Mouse (Mus musculus): Measurements from ENCODE around the gene Gab2. TPM values are rescaled to one million over a fixed set of nuclear protein-coding genes. Genes with fewer than 3 reads are reported as not detected.

The Gab2 gene
- polyA plus RNA-seq, 1 experiment from 2014 or later: 7.6 TPM

DNA sequence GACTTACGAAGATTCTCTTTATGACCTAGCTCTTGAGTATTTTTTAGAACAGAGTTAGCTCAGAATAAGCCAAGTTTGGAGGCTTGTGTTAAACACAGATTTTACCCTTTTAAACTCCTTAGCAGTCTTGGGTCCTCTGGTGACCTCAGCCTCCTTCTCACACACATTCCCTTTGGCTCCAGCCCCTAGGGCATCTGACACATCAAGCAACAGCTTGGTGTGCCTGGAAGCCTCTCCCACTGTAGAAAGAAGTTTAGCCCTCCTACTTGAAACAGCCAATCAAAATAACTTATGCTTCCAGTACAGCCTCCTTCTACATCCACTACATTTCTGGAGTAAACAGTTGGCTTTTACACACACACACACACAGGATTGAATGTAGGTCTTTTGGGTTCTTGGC is 2.8 kb downstream of the Gab2 start:
- H3K4me2 ChIP-seq (ENCODE audit: low read depth, low read length): no peak overlapping the region
- H3K4me1 ChIP-seq (ENCODE audit: control insufficient read depth, insufficient read depth, low read length): peaks cover 4% of the 10 kb centered on the region; the same call in 1 of the 2 replicates
- 93% methylated on average over 1 of the region's 1 CpGs for WGBS
- no peak overlapping the region for H3K4me3 ChIP-seq (ENCODE audit: low read depth, low read length)
- ATAC-seq (ENCODE audit: low read depth): no peak
- H3K27ac ChIP-seq (replicated peaks; ENCODE audit: low read depth, low read length): no peak overlapping the region
- no peak overlapping the region for H3K9ac ChIP-seq (ENCODE audit: low read depth, low read length)
- no peaks in the 10 kb centered on the region for H3K9me3 ChIP-seq (ENCODE audit: control insufficient read depth, low read length)
- H3K36me3 ChIP-seq (ENCODE audit: control insufficient read depth, insufficient read depth, low read length): no peaks in the 10 kb centered on the region
- DNase-seq (ENCODE audit: low spot score): no peak
- H3K27me3 ChIP-seq (replicated peaks; ENCODE audit: control insufficient read depth, insufficient read depth, low read length): no peaks in the 10 kb centered on the region

DNA sequence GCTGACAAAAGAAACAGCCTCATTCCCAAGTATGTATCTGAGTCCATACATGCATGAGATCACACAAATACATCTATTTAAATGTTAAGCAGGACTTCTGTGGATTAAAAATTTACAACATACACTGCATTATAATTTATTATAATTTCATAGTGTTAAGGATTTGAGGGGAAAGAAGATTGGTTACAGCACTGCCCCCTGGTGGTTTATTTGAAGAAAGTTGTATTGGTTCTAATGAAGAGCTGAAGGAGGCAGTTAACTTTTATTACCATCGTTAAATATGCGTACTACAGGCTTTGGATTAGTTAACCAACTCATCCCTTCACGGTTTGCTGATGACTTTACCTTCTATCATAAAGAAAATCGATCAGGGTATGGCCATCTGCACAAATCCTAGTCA is 3.9 kb downstream of the Gab2 start:
- no peak for ATAC-seq (ENCODE audit: low read depth)
- 17% methylated on average over 4 of the region's 4 CpGs for WGBS

DNA sequence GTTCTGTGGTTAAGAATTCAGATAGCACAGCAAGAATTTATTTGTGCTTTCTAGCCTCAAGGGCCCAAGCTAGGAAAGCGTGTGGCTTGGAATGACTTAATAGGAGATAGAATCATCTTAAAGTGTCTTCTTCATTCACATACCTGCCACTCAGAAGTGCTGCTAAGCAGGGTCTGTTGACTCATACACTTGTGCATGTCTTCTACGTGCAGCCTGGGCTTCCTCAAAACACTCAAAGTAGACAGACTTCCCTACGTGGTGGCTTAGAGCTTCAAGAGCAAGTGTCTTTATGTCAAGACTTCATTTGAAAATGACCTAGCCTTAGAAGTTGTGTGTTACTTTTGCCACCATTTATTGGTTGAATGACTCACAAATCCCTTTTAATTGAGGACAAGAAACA is 12.9 kb downstream of the Gab2 start:
- H3K9me3 ChIP-seq (ENCODE audit: control insufficient read depth, low read length): no peaks in the 10 kb centered on the region
- H3K4me3 ChIP-seq (ENCODE audit: low read depth, low read length): no peak overlapping the region
- no peak overlapping the region for H3K4me2 ChIP-seq (ENCODE audit: low read depth, low read length)
- no peak for ATAC-seq (ENCODE audit: low read depth)
- no peak overlapping the region for H3K9ac ChIP-seq (ENCODE audit: low read depth, low read length)
- no peaks in the 10 kb centered on the region for H3K27me3 ChIP-seq (replicated peaks; ENCODE audit: control insufficient read depth, insufficient read depth, low read length)
- no peak overlapping the region for H3K27ac ChIP-seq (replicated peaks; ENCODE audit: low read depth, low read length)
- H3K36me3 ChIP-seq (ENCODE audit: control insufficient read depth, insufficient read depth, low read length): no peaks in the 10 kb centered on the region
- WGBS: 81% methylated on average over 3 of the region's 3 CpGs
- no peaks in the 10 kb centered on the region for H3K4me1 ChIP-seq (ENCODE audit: control insufficient read depth, insufficient read depth, low read length)
- no peak for DNase-seq (ENCODE audit: low spot score)

More for the DNA sequence above, 3.9 kb downstream of the Gab2 start:
- H3K9me3 ChIP-seq (ENCODE audit: control insufficient read depth, low read length): no peaks in the 10 kb centered on the region
- H3K36me3 ChIP-seq (ENCODE audit: control insufficient read depth, insufficient read depth, low read length): no peaks in the 10 kb centered on the region
- no peak overlapping the region for H3K4me3 ChIP-seq (ENCODE audit: low read depth, low read length)
- no peak overlapping the region for H3K4me2 ChIP-seq (ENCODE audit: low read depth, low read length)
- H3K9ac ChIP-seq (ENCODE audit: low read depth, low read length): no peak overlapping the region
- H3K27me3 ChIP-seq (replicated peaks; ENCODE audit: control insufficient read depth, insufficient read depth, low read length): no peaks in the 10 kb centered on the region
- no peak overlapping the region for H3K27ac ChIP-seq (replicated peaks; ENCODE audit: low read depth, low read length)
- DNase-seq (ENCODE audit: low spot score): peak; percentile 45
- H3K4me1 ChIP-seq (ENCODE audit: control insufficient read depth, insufficient read depth, low read length): peaks cover 4% of the 10 kb centered on the region; the same call in 1 of the 2 replicates

DNA sequence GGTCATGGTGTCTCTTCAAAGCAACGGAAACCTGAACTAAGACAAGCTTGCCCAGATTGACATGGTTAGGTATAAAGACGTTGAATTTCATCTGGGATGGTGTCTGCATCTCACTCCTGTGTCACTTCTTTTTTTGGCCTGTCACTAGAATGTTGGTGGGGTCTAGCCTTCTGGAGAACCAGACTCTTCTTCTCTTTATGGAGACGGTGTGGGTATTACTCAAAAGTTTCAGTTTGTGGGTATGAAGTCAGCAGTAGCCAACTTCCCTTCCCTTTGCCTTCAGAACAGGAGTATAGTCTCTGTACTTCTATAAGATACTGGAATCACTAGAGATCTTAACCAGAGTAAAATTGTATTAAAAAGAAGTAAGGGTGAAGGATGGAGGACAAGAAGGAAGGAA is 26.7 kb downstream of the Gab2 start:
- no peak overlapping the region for H3K4me2 ChIP-seq (ENCODE audit: low read depth, low read length)
- H3K36me3 ChIP-seq (ENCODE audit: control insufficient read depth, insufficient read depth, low read length): no peaks in the 10 kb centered on the region
- no peak for DNase-seq (ENCODE audit: low spot score)
- ATAC-seq (ENCODE audit: low read depth): no peak
- H3K27ac ChIP-seq (replicated peaks; ENCODE audit: low read depth, low read length): no peak overlapping the region
- no peaks in the 10 kb centered on the region for H3K9me3 ChIP-seq (ENCODE audit: control insufficient read depth, low read length)
- no peaks in the 10 kb centered on the region for H3K27me3 ChIP-seq (replicated peaks; ENCODE audit: control insufficient read depth, insufficient read depth, low read length)
- no peak overlapping the region for H3K9ac ChIP-seq (ENCODE audit: low read depth, low read length)
- no peaks in the 10 kb centered on the region for H3K4me1 ChIP-seq (ENCODE audit: control insufficient read depth, insufficient read depth, low read length)
- 87% methylated on average over 3 of the region's 3 CpGs for WGBS
- no peak overlapping the region for H3K4me3 ChIP-seq (ENCODE audit: low read depth, low read length)

DNA sequence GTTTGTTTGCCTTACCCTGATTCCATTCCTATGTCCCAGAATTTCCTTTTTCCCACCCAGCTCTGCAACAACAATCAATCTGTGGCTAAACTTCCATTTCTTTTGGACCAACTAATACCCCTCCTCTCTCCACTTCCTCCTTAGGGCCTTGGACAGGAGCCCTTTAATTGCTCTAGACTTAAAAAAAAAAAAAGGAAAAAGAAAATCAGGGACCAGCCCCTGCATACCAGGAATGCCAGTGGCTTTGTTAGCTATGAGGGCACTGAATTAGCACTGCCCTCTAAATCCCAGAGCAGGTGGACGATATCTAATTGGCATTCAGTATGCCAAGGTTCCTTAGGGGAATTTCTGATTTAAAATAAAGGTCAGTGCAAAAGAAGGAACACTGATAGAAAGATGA is 47.6 kb downstream of the Gab2 start:
- Histone ChIP-seq H3K36me3 (ENCODE audit: control insufficient read depth, insufficient read depth, low read length) (no peaks in the 10 kb centered on the region), H3K27me3 (replicated peaks; ENCODE audit: control insufficient read depth, insufficient read depth, low read length) (no peaks in the 10 kb centered on the region), H3K4me2 (ENCODE audit: low read depth, low read length) (no peak overlapping the region), H3K9ac (ENCODE audit: low read depth, low read length) (no peak overlapping the region), H3K4me3 (ENCODE audit: low read depth, low read length) (no peak overlapping the region), H3K9me3 (ENCODE audit: control insufficient read depth, low read length) (no peaks in the 10 kb centered on the region), H3K4me1 (ENCODE audit: control insufficient read depth, insufficient read depth, low read length) (no peaks in the 10 kb centered on the region), H3K27ac (replicated peaks; ENCODE audit: low read depth, low read length) (no peak overlapping the region)
- DNase-seq (ENCODE audit: low spot score): peak; percentile 45
- 52% methylated on average over 1 of the region's 1 CpGs for WGBS
- ATAC-seq (ENCODE audit: low read depth): no peak

DNA sequence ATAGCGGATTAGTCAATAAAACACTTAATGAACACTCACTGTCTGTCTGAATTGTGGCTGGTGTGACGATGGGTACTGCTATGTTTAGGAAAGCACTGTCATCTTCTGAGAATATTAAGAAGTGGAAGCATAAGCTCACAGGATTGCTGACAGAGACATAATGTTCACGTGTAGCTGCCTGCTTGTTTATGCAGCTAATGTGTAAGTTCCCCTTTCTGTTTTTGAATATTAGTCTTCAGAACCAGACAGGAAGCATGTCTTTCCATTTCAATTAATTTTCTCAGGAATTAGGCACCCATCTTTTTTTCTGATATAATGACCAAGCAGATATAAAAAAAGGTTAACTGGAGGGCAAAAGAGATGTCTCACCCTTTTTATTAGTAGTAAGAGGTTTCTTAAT is 55.1 kb downstream of the Gab2 start:
- H3K36me3 ChIP-seq (ENCODE audit: control insufficient read depth, insufficient read depth, low read length): no peaks in the 10 kb centered on the region
- WGBS: 75% methylated on average over 3 of the region's 3 CpGs
- no peak for ATAC-seq (ENCODE audit: low read depth)

DNA sequence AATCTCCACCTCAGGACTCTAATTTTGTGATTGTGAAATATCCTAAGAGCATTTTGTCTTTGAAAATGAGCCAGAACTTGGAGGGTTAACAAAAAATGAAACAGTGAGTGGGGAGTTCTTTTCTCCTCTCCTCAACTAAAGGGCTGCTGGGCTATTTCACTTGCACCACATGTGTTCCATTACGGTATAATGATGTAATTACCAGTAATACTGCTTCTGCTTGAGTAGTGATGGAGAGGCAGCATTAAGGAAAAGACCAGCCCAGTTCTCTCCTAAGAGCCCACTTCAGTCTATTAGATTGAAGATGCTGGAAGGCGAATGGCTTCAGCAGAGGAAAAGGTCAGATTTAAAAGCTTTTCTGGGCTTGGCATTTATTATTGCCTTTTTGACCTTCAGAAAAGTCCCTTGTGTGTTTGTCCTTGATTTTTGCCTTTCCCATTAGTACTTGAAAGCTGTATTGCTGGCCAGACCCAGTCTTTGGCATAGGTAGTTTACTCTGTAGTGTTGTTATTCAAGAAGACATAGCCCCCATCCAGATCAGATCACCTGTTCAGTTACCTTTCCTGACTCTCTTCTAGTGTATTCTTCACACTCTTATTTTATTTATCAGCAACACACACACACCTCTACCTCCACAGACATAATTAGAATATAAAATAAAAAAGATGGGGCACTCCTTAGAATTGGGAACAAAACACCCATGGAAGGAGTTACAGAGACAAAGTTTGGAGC is 69.9 kb downstream of the Gab2 start:
- Histone ChIP-seq H3K9me3 (ENCODE audit: control insufficient read depth, low read length) (no peaks in the 10 kb centered on the region), H3K4me3 (ENCODE audit: low read depth, low read length) (no peak overlapping the region), H3K4me1 (ENCODE audit: control insufficient read depth, insufficient read depth, low read length) (peaks cover 8% of the 10 kb centered on the region), H3K9ac (ENCODE audit: low read depth, low read length) (no peak overlapping the region), H3K27me3 (replicated peaks; ENCODE audit: control insufficient read depth, insufficient read depth, low read length) (no peaks in the 10 kb centered on the region), H3K27ac (replicated peaks; ENCODE audit: low read depth, low read length) (no peak overlapping the region), H3K36me3 (ENCODE audit: control insufficient read depth, insufficient read depth, low read length) (no peaks in the 10 kb centered on the region), H3K4me2 (ENCODE audit: low read depth, low read length) (no peak overlapping the region)
- DNase-seq (ENCODE audit: low spot score): no peak
- ATAC-seq (ENCODE audit: low read depth): no peak
- WGBS: 49% methylated on average over 2 of the region's 2 CpGs

More for the DNA sequence above, 55.1 kb downstream of the Gab2 start:
- Histone ChIP-seq H3K27ac (replicated peaks; ENCODE audit: low read depth, low read length) (no peak overlapping the region), H3K4me1 (ENCODE audit: control insufficient read depth, insufficient read depth, low read length) (no peaks in the 10 kb centered on the region), H3K9ac (ENCODE audit: low read depth, low read length) (no peak overlapping the region), H3K9me3 (ENCODE audit: control insufficient read depth, low read length) (peaks cover 15% of the 10 kb centered on the region), H3K27me3 (replicated peaks; ENCODE audit: control insufficient read depth, insufficient read depth, low read length) (no peaks in the 10 kb centered on the region), H3K4me2 (ENCODE audit: low read depth, low read length) (no peak overlapping the region), H3K4me3 (ENCODE audit: low read depth, low read length) (no peak overlapping the region)
- peak; percentile 3 for DNase-seq (ENCODE audit: low spot score)

DNA sequence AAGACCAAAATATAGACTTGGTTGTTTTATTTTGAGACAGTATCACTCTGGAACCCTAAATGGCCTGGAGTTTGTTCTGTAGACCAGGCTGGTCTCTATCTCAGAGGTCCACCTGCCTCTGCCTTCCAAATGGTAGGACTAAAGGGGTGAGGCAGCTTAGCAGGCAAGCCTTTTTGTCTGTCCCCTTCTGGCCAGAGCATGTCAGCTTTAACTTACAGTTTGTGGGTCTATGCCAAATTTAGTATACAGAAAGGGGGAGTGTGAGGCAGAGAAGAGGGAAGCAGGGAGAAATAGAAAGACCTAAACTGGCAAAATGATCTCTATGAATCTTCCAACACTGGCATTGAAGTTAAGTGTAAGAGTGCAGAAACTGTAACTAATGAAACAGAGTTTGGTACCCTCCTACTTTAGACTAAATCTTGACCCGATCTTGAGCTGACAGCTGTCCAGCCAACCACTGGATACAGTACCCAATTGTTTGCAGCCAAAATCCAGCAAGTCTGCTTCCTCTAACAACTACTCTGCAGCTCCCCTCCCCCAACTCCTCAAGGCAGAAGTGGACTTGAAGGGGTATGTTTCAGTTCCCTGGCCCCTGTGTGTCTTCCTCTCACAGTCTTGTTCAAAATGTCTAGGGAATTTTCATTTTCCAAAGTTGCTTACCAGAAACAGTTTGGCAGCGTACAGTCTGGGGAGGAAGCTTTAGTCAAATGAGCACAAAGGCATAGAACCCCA is 73.5 kb downstream of the Gab2 start:
- no peak overlapping the region for H3K27ac ChIP-seq (replicated peaks; ENCODE audit: low read depth, low read length)
- 51% methylated on average over 2 of the region's 2 CpGs for WGBS
- ATAC-seq (ENCODE audit: low read depth) (no peak), DNase-seq (ENCODE audit: low spot score) (peak; percentile 40)
- no peak overlapping the region for H3K9ac ChIP-seq (ENCODE audit: low read depth, low read length)
- H3K4me2 ChIP-seq (ENCODE audit: low read depth, low read length): no peak overlapping the region
- H3K9me3 ChIP-seq (ENCODE audit: control insufficient read depth, low read length): no peaks in the 10 kb centered on the region
- no peak overlapping the region for H3K4me3 ChIP-seq (ENCODE audit: low read depth, low read length)
- H3K27me3 ChIP-seq (replicated peaks; ENCODE audit: control insufficient read depth, insufficient read depth, low read length): no peaks in the 10 kb centered on the region
- H3K4me1 ChIP-seq (ENCODE audit: control insufficient read depth, insufficient read depth, low read length): peaks cover 8% of the 10 kb centered on the region
- no peaks in the 10 kb centered on the region for H3K36me3 ChIP-seq (ENCODE audit: control insufficient read depth, insufficient read depth, low read length)

DNA sequence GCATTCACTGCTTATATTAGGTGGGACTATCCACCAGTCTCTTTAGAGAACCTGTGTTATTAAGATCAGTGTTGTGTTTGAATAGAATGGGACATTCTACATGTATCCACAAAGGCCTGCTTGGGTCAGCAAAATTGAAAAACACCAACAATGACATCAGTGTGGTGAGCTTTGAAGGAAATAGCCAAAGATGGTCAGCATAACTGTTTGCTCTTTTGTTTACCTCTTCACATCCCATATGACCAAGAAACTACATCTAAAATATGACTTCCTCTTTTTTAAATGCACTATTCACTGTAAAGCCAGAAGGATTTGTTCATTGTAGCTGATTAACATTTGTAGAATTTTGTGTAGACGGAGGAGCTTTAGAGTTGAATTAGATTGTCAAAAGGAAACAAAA is 82.9 kb downstream of the Gab2 start:
- no peak overlapping the region for H3K4me2 ChIP-seq (ENCODE audit: low read depth, low read length)
- H3K4me3 ChIP-seq (ENCODE audit: low read depth, low read length): no peak overlapping the region
- H3K27ac ChIP-seq (replicated peaks; ENCODE audit: low read depth, low read length): no peak overlapping the region
- DNase-seq (ENCODE audit: low spot score): no peak
- H3K4me1 ChIP-seq (ENCODE audit: control insufficient read depth, insufficient read depth, low read length): no peaks in the 10 kb centered on the region
- ATAC-seq (ENCODE audit: low read depth): no peak
- no peak overlapping the region for H3K9ac ChIP-seq (ENCODE audit: low read depth, low read length)
- 68% methylated on average over 1 of the region's 1 CpGs for WGBS
- no peaks in the 10 kb centered on the region for H3K27me3 ChIP-seq (replicated peaks; ENCODE audit: control insufficient read depth, insufficient read depth, low read length)
- no peaks in the 10 kb centered on the region for H3K36me3 ChIP-seq (ENCODE audit: control insufficient read depth, insufficient read depth, low read length)
- no peaks in the 10 kb centered on the region for H3K9me3 ChIP-seq (ENCODE audit: control insufficient read depth, low read length)

Measured in embryonic facial prominence, embryonic 14.5 days (tissue).